Mouse (Mus musculus) small intestine, adult 2 months (tissue): ENCODE measurements around the gene Arrdc5. TPM values are rescaled to one million over a fixed set of nuclear protein-coding genes. Genes with fewer than 3 reads are reported as not detected.
A peak's percentile ranks its signal among the peaks of the same experiment; 100 is the strongest.
"Not testable (repeated sequence)": the region's sequence is repeated elsewhere in the genome, so short reads cannot be mapped to it uniquely, and the experiment has no call there.

Experiments used
- H3K27ac ChIP-seq: fragments of 200-500 bp; 2 replicates; pipeline ENCODE4 v1.5.1; 2012; ENCODE audit warnings: low read depth, low read length, control low read depth, inconsistent platforms; ENCODE audit not compliant: insufficient read depth
- H3K27me3 ChIP-seq: fragments of 200-500 bp; 2 replicates; pipeline ENCODE4 v1.6.1; 2012; ENCODE audit warnings: mild to moderate bottlenecking, moderate library complexity, low read length, inconsistent platforms; ENCODE audit not compliant: control insufficient read depth, insufficient read depth
- H3K36me3 ChIP-seq: fragments of 200-500 bp; 2 replicates; pipeline ENCODE4 v1.6.1; 2012; ENCODE audit warnings: mild to moderate bottlenecking, low read length, control low read depth, inconsistent platforms; ENCODE audit not compliant: control insufficient read depth, insufficient read depth
- H3K4me1 ChIP-seq: fragments of 200-500 bp; 2 replicates; pipeline ENCODE4 v1.6.1; 2012; ENCODE audit warnings: low read length, inconsistent platforms, mixed read lengths; ENCODE audit not compliant: control insufficient read depth, insufficient read depth, insufficient read length
- H3K4me3 ChIP-seq: fragments of 200-500 bp; 2 replicates; pipeline ENCODE4 v1.5.1; 2012; ENCODE audit warnings: low read depth, mild to moderate bottlenecking, control low read depth, inconsistent platforms, low read length, moderate library complexity
- CTCF ChIP-seq: fragments of 200-500 bp; IDR thresholded peaks from 2 replicates; pipeline ENCODE4 v1.5.1; 2012; ENCODE audit warnings: low read depth, mild to moderate bottlenecking, control low read depth, inconsistent platforms, low read length, moderate library complexity, mixed read lengths; ENCODE audit not compliant: insufficient replicate concordance, insufficient read length; ENCODE audit errors: extremely low read depth
- POLR2A ChIP-seq: fragments of 200-500 bp; IDR thresholded peaks from 2 replicates; pipeline ENCODE4 v1.6.1; 2012; ENCODE audit warnings: low read depth, mild to moderate bottlenecking, control low read depth, inconsistent platforms, low read length, moderate library complexity
- WGBS: fragments of 180-500 bp; shearing (Covaris S2); methylation state at CpG from one replicate; pipeline ENCODE4 v1.1.7; 2018; 5-methylcytosine and 5-hydroxymethylcytosine counted together
- polyA plus RNA-seq: library from polyadenylated mRNA; depleted of rRNA; stranded (reverse); fragments of >200 nt; gene quantifications from 2 replicates; pipeline ENCODE4 v1.2.3, GENCODE M21; 2012

Gene Arrdc5
- polyA plus RNA-seq, 1 experiment: not detected

GRCm38 (mm10) chr17:56261166-56261565 lies 38.9 kb downstream of the Arrdc5 start:
- 34% methylated on average over 3 of the region's 3 CpGs for WGBS
- H3K27me3 ChIP-seq: no peaks in the 10 kb centered on the region
- H3K27ac ChIP-seq: no peak overlapping the region
- H3K36me3 ChIP-seq: peaks cover 34% of the 10 kb centered on the region
- TF ChIP-seq CTCF (no peak), POLR2A (no peak)
- H3K4me1 ChIP-seq: peaks cover 25% of the 10 kb centered on the region
- H3K4me3 ChIP-seq: no peak overlapping the region

- H3K27ac ChIP-seq: no peak overlapping the region
- no peaks in the 10 kb centered on the region for H3K27me3 ChIP-seq
- 77% methylated on average over 10 of the region's 10 CpGs for WGBS
- H3K4me3 ChIP-seq: 0 out of 2 replicates have a peak overlapping the region, but pooled peaks have one; percentile 3
- peaks cover 34% of the 10 kb centered on the region for H3K36me3 ChIP-seq
- peaks cover 17% of the 10 kb centered on the region for H3K4me1 ChIP-seq
- TF ChIP-seq CTCF (no peak), POLR2A (no peak)
Measured at GRCm38 (mm10) chr17:56259301-56260037, 40.6 kb downstream of the Arrdc5 start.

GRCm38 (mm10) chr17:56258812-56259211 lies 41.3 kb downstream of the Arrdc5 start:
- Histone ChIP-seq H3K4me1 (peaks cover 17% of the 10 kb centered on the region), H3K36me3 (peaks cover 34% of the 10 kb centered on the region)
- H3K27me3 ChIP-seq, H3K27ac ChIP-seq, H3K4me3 ChIP-seq: not testable (repeated sequence)
- WGBS: 59% methylated on average over 2 of the region's 2 CpGs

GRCm38 (mm10) chr17:56258269-56258668 lies 41.8 kb downstream of the Arrdc5 start:
- Histone ChIP-seq H3K4me1 (peaks cover 17% of the 10 kb centered on the region), H3K36me3 (peaks cover 34% of the 10 kb centered on the region), H3K4me3 (peak overlapping the region; percentile 66; the same call in 1 of the 2 replicates)
- H3K27ac ChIP-seq, H3K27me3 ChIP-seq: not testable (repeated sequence)
- WGBS: 87% methylated on average over 19 of the region's 19 CpGs

GRCm38 (mm10) chr17:56257181-56257894 lies 42.7 kb downstream of the Arrdc5 start:
- TF ChIP-seq CTCF: no peak
- no peak for TF ChIP-seq POLR2A
- 4% methylated on average over 58 of the region's 58 CpGs for WGBS
- H3K27me3 ChIP-seq: no peaks in the 10 kb centered on the region
- H3K4me3 ChIP-seq: peak overlapping the region; percentile 66
- peaks cover 17% of the 10 kb centered on the region for H3K4me1 ChIP-seq
- peaks cover 32% of the 10 kb centered on the region for H3K36me3 ChIP-seq
- peak overlapping the region; percentile 14 for H3K27ac ChIP-seq

- Histone ChIP-seq H3K4me3 (peak within 1 kb of the TSS; percentile 66), H3K27me3 (no peaks in the 10 kb centered on the region), H3K4me1 (peaks cover 17% of the 10 kb centered on the region), H3K36me3 (peaks cover 26% of the 10 kb centered on the region), H3K27ac (peak within 1 kb of the TSS; percentile 93)
- TF ChIP-seq CTCF (no peak), POLR2A (peak; percentile 53; the same call in 1 of the 2 replicates)
- WGBS: 1% methylated on average over 28 of the region's 28 CpGs
Measured at GRCm38 (mm10) chr17:56256239-56256881, 43.7 kb downstream of the Arrdc5 start, which contains the start of gene Fem1a. Gene Fem1a (plus strand): TSS chr17:56256810.

GRCm38 (mm10) chr17:56255863-56256238 lies 44.2 kb downstream of the Arrdc5 start:
- Histone ChIP-seq H3K4me3 (peak overlapping the region; percentile 62), H3K27me3 (no peaks in the 10 kb centered on the region), H3K27ac (peak overlapping the region; percentile 93), H3K4me1 (peaks cover 19% of the 10 kb centered on the region), H3K36me3 (peaks cover 21% of the 10 kb centered on the region)
- peak; percentile 95 for TF ChIP-seq CTCF
- peak; percentile 30; the same call in 1 of the 2 replicates for TF ChIP-seq POLR2A
- under 1% methylated on average over 32 of the region's 32 CpGs for WGBS
